Mouse (Mus musculus) megakaryocyte progenitor cell, adult 5-6 weeks (primary cell): ENCODE results near the gene Inpp5b. TPM values are rescaled to one million over a fixed set of nuclear protein-coding genes. Genes with fewer than 3 reads are reported as not detected.

Experiments
- ATAC-seq: replicated peaks from 2 replicates; pipeline ENCODE4 v1.8.0; 2016; ENCODE audit warnings: mild to moderate bottlenecking, moderate TSS enrichment, inconsistent platforms; ENCODE audit not compliant: poor library complexity
- total RNA-seq, 2 experiments: library from RNA; stranded (forward) in 1 of 2; stranded (reverse) in 1 of 2; fragments of 157-497, 149-512 nt in 1 of 2; fragments of 200-1000 nt in 1 of 2; gene quantifications; 2 replicates each; pipeline versions ENCODE4 v1.2.3 to v1.2.4; 2015 to 2017

Gene Inpp5b
- total RNA-seq, 2 experiments from 2014 or later = 31.4 to 32.9 TPM

DNA sequence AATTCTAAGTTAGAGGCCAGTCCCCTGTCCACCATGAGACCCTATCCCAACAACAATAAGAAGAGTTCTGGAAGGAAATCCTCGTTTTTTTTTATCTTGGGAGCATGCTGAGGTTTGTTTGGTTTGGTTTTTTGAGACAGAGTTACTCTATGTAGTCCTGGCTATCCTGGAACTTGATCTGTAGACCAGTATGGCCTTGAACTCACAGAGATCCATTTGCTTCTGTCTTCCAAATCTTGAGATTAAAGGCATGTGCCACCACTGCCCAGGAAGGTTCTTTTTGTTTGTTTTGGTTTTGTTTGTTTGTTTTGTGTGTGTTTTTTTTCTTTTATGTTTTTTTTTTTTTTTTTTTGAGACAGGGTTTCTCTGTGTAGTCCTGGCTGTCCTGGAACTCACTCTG lies 19.6 kb downstream of the Inpp5b start:
- no peak for ATAC-seq

DNA sequence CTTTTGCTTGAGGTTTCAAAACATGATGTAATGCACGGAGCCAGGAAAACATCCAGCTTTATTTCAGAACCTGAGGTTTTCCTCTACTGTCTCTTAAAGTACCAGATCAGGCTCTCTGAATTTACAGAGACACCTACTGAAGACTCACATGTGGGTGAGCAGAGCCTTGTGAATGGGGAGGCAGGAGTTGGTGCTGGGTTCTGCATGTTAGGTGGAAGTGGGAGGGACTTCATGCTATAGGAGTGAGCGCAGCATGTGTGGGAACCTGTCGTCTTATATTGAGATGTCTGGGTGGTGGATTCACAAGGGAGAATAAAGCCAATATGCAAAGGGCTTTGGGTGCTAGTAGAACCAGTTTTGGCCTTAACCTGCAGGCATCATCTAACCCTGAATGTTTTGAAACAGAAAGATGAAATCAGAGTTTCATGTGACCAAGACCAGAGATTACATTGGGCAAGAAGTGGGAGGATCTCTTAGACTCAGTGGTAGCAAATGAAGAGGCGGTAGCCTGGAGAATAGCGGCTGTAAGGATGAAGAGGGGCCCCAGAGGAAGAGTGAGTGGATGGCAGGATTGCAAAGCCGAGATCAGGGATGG lies 21.3 kb downstream of the Inpp5b start:
- ATAC-seq = no peak

DNA sequence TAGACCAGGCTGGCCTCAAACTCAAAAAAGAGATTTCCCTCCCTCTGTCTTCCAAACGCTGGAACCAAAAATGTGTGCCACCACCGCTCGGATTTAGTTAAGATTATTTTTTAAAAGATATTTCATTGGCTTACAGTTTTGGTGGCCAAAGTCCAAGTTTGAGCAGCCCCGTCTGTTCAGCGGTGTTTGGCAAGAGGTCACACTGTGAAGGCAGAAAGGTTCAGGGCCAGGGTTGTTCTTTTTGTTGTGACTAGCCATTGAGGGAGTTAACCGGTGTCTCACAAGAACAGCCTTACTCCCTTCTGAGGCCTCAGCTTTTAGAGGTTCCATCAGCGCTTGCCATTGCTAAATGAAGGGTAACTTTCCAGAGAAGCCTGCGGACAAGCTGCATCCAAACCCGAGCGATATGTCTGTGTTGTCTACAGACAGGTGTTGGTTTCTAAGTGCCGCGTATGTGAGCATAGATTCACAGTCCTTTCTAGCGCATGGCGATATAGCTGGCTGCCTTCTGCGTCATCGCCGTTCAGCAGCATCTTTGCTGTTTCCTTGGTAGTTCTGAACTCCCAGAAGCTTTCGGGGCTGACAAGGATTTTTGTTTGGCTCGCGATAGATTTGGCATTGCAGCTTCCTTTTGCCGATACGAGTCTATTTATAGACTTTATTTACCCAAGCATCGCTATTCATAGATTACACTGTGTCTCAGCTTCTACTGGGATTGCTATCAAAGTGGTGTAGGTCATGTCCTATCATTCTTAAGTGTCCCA lies 24.3 kb downstream of the Inpp5b start:
- ATAC-seq = no peak

DNA sequence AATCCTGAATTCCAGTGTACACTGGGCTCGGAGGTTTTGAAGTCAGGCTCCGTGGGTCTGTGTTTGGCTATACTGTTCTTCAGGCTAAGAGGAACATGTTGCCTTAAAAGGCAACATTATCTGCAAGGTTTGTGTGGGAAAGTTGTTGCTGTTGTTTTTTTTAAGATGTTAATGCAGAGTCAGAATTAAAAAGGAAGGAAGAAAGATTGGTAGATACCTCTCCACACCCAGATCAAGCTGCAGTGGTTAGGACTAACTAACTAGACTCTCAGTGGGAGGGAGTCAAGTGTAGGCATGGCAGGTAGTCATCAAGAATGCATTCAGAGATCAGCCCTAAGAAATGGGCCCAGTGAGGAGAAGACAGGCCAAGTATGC lies 24.9 kb downstream of the Inpp5b start:
- ATAC-seq = 0 out of 2 replicates have a peak, but pooled peaks have one; percentile 6

DNA sequence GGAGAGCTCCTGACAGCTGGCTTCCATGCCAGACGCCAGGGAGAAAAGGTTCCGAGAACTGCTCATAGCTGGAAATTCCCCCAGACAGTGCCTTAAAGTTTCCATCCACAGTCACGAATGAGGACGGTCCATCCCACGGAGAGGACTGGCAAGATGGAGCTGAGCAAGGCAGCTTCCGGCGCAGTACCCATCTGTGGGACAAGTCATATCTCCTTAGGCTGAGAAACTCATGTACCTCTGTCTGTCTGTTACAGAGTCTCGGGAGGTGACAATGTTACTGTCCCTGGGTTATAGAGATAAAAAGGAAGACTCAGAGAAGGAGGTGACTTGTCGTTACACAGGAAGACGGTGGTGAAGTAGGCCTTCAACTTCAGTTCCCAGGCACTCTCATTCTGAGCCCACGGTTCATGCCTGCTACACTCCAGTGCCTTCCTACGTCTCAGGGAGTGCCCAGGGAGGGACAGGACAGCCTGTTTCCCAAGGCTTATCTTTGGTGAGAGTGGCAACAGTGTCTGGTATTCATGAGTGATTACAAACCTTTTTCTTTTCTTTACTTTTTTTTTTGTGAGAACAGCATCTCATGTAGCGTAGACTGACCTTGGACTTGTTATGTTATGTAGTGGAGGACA lies 27.4 kb downstream of the Inpp5b start:
- peak; percentile 66 for ATAC-seq

DNA sequence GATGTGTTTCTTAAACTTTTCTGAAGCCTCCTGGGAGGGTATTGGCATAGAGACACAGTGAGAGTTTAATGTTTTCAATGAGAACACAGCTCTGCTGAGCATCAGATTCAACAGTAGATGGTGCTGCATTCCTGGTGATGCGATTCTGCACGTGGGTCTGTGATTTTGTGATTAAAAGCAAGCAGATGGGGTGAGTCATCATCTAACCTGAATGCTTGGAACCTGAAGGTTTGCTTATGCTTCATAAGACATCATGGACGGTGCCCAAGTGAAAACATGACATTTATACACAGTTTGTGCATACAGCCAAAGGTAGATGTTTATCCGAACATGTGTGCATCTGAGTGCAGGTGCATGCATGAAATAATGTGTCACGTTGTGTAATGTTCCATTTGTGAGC lies 29.0 kb downstream of the Inpp5b start:
- ATAC-seq = no peak

DNA sequence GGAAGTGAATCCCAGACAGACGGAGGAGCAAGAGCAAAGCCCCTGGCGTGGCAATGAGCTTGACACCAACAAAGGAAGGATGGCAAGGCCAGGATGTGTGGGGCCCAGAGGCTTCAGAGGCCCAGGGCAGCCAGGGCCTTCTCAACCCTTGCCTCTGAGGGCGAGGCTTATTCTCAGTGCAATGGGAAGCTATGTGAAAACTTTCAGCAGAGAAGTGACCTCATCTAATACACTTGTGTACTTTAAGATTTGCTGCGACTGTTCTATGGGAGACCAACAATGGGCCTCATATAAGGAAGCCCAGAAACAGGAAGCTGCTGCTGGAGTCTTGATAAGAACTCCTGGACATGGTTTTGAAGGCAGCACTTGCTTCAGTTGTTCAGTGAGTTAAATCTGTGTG lies 30.5 kb downstream of the Inpp5b start:
- ATAC-seq = peak; percentile 36

DNA sequence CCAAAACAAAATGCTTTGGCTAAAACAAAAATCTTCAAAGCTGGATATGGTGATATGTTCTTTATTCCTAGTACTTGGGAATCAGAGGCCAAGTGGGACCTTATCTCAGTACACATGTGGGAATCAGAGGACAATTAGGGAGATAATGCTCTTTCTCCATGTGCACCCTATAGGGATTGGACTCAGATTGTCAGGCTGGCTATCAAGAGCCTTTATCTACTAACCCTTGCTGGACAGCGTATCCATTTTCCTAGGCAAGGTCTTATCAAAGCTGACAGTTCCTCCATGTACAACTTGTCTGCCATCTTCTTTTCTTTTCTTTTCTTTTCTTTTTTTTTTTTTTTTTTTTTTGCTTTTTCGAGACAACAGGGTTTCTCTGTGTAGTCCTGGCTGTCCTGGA lies 31.8 kb downstream of the Inpp5b start:
- ATAC-seq = peak; percentile 7; the same call in 1 of the 2 replicates

DNA sequence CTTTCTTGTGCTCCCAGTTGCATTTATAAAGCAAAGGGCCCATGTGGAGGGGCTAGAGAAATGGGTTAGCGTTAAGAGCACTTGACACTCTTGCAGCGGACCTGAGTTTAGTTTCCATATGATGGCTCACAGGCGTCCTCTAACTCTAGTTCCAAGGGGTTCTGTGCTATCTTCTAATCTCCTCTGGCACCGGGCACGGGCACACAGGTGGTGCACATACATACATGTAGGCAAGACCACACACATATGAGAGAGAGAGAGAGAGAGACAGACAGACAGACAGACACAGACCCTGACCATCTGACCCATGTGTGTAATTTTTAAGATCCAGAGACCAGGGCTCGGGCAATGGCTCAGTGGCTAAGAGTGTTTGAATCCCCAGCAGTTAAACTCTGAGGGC lies 32.3 kb downstream of the Inpp5b start:
- peak; percentile 6; the same call in 1 of the 2 replicates for ATAC-seq

DNA sequence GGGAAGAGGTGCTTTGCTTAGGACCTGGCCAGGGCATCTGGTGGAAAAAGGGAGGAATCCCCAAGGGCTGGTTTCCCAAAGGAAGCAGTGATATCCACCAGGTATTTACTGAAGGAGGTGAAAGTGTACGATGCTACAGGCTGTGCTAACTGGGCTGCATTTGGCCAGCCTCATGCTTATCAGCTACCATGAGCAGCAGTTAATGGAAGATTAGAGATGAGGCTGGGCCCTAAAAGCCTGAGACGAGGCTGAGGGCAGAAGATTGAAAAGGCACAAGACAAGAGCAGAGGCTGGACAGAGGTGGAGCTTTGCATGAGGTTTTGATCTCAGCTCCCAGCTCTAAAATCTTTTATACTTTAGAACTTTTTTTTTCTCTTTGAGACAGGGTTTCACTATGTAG lies 32.8 kb downstream of the Inpp5b start:
- peak; percentile 85 for ATAC-seq

DNA sequence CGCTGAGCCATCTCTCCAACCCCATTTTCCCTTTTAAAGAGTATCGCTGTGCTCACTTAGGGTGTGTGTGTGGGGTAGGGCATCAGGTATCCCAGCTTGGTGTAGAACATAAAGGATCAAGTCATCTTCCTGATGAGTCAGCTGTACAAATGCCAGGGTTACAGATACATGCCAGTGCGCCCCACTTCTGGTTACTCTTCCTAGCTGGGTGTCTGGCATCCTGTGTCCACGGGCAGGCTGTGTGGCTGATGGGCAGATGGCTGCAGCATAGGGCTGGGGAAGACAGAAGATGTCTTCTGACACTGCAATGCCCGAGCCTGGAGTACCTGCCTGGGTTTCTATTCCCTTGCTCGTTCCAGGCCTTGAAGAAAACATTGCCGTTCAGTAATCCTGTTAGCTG lies 39.7 kb downstream of the Inpp5b start:
- ATAC-seq = no peak

DNA sequence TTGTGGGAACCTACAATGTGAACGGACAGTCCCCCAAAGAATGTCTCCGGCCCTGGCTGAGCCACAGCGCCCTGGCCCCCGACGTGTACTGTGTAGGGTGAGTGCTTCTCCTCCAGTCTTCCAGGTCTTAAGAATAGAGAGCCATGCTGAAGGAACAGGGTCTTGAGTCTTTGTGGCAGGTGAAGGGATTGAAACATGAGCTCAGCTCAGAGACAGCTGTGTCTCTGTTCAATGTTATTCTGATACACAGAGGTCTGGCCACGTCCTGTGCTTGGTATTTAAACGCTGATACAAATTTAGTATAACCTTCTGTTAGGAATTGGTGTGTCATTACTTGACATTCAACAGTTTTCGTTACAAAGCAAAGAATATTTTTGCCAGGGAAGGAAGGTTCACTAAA lies 40.7 kb downstream of the Inpp5b start:
- no peak for ATAC-seq

DNA sequence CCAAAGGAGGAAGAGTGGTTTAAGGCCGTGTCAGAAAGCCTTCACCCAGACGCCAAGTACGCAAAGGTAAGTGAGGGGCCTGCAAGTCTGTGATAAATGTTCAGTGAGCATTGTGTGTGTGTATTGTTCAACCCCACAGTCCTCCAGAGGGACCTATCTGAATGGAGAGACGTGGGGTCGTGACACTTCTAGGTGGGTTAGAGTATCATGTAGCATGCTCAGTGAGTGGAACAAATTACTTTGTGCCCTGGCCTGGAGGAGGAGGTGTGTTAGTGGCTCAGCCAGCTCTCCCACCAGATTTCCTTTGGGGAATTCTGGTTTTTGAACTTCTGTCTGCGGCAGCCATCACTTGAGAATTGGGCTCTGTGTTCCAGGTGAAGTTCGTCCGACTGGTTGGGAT lies 42.3 kb downstream of the Inpp5b start:
- ATAC-seq = no peak

DNA sequence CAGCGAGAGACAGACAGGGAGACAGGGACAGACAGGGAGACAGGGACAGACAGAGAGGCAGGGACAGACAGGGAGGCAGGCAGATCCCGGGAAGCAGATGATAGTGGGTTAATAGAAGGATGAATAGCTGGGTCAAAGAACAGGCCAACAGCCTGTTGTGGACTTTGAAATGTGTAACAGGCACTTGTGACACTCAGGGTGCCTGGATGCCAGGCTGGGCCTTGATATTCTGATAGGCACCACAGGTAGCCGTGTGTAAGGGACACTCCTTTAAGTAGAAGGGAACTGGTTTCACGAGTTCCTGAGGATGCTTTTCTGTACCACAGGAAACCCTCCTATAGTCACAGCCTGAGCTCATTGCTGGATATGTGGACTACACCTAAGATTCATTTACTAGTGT lies 48.4 kb downstream of the Inpp5b start:
- ATAC-seq = no peak

DNA sequence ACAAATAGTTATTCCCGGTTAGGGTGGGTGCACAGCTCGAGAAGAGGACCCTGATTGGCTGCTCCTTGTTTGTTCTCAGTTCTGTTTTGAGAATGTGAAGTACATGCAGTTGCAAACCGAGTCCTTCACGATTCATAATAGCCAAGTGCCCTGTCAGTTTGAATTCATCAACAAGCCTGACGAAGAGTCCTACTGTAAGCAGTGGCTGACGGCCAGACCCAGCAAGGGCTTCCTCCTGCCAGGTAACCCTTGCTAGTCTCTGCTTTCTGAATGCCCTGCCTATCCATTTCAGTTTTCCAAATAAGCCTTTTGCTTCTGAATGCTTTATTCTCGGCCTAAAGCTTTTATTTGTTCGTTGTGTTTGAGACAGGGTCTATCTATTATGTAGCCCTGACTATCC lies 50.5 kb downstream of the Inpp5b start:
- no peak for ATAC-seq

DNA sequence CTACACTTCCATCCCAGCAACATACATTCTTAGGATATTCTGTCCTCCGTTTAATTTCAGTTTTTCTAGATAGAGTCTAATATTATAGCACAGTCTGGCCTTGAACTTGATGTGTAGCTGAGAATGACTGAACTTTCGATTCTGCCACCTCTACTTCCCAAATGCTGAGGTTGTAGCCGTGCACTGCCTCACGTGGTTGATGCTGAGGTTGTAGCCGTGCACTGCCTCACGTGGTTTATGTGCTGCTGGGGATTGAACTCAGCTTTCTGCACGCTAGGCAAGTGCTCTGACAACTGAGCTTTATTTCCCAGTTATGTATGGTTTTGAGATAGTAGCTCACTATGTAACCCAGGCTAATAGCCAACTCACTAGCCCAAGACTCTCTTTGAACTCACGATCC lies 54.5 kb downstream of the Inpp5b start:
- ATAC-seq = no peak

DNA sequence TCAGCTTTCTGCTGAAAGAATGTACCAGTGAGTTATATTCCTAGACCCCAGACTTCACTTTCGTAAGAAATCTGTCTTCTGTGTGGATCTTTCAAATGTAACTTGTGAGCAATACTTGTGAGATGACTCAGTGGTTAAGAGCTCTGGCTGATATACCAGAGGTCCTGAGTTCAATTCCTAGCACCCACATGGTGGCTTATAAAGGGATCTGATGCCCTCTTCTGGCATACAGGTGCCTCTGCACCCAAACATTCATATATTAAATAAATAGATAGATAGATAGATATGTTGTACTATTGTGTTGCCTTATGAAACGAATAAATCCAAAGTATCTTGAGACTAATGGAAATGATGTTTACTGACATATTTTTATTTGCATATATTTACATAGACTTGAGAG lies 55.3 kb downstream of the Inpp5b start:
- no peak for ATAC-seq

DNA sequence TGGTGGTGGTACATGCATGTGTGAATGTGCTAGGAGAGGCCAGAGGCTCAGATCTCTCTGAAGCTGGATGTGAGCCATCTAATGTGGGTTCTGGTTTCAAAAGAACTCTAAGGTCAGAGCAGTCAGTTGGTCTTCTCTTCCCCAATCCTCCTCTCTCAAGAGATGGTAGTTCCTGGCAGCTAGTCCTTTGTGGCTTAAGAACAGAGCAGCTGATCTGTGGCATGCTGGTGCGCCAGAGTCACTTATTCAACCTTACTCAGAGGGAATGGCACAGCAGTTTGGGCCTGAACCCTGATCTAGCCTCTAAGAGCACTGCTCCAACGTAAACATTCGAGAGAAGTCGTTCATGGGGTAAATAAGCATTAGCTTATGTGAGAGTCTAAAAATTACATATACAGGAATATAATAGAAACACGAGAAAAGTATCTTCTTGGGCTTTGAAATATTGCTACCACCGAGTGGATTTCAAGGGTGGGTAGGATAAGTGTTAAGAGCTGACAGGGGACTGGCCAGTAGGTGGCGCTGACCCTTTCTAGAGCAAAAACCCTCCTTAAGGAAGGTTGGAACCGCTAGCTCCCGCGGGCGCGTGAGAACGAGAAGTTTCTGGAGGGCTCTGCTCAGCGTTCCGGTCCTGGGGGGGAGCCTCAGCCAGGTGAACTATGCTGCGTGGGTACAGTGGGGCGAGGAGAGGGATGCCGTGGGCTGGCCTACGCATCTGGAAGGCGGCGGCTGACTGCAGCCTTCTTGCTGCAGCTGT lies 60.1 kb downstream of the Inpp5b start, which contains the start of gene Mtf1:
Mtf1 (plus strand) TSS at position 553 of the 757 bp plus-strand sequence.
- peak; percentile 74 for ATAC-seq

DNA sequence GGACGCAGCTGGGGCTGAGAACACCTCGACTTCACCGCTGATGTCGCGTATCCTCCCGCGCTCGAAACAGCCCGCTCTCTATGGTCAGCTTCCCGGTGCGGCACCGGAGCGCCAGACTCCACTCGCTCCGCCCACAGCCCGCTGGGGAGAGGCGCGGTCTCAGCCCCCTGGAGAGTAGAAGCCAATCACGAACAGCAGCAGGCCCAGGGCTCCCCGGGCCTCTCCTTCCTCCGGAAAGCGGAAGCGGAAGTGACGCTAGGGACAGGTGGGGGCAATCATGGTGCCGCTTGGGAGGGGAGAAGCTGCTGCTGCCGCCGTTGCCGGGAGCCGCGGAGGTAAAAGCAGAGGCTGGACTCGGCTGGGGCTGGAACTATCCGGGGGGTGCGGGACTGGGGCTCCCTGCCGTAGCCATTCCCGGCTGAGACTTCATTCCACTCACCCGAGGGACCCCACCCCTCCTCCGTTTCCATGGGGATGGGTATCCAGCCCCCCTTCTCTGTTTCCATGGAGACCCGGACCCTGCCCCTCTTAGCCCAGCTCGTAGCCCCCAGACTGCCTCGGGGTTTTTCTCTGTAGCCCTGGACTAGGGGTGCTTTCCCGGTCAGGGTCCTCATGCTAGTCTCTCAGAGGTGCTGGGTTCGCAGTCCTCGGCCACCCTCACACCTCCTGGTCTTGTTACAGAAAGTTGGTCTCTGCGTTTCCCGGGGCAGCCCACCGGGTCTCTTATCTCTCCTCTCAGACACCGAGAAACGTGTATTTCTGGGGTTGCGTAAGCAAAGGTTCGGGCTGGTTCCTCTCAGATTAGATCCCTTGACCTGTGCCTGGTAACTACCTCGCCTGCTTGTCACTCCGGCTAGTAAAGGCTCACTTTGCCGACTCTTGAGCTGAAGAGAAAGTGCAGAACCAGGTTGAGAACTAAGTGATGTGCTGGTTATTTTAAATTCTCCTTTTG lies 60.9 kb downstream of the Inpp5b start:
- ATAC-seq = peak; percentile 91

DNA sequence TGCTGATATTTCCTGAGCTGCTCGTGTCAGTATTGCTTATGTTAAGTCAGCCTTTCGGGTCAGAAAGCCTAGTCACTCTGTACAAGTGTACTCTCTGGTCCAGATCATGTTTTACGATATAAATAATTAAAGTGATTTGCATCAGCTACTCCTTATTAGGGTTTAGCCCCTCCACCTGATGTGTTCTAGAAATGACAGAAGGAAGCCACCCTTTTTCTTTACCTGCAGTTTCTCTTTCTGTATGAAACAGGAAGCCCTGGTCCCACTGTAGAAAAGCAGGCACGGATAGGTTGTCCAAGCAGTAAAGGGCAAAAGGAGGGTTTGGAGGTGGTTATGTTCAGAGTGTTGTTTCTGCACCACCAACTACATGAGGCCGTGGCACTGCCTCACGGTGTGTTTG lies 61.8 kb downstream of the Inpp5b start:
- ATAC-seq = no peak
